Mouse (Mus musculus): ENCODE results near the gene Vcl. TPM values are rescaled to one million over a fixed set of nuclear protein-coding genes. Genes with fewer than 3 reads are reported as not detected.
A peak's percentile ranks its signal among the peaks of the same experiment; 100 is the strongest.

Vcl gene
- total RNA-seq, 2 experiments from 2014 or later = 200 to 201 TPM

DNA sequence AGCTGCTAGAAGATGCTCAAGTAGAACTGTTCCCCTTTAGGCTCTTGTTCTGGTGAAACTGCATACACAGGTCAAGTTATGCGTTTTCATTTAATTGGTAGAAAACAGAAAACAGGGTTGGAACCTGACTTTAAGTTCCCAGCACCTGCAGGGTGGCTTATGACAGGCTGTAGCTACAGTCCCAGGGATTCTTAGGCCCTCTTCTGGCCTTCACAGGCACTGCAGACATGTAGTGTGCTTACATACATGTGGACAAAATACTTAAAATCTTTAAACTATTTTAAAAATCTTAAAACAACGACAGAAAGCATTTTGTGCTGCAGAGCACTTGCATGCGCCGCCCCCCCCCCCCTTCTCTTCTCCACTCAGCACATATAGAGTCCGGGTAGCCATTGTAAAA is 140.4 kb downstream of the Vcl start:
- no peak for DNase-seq

DNA sequence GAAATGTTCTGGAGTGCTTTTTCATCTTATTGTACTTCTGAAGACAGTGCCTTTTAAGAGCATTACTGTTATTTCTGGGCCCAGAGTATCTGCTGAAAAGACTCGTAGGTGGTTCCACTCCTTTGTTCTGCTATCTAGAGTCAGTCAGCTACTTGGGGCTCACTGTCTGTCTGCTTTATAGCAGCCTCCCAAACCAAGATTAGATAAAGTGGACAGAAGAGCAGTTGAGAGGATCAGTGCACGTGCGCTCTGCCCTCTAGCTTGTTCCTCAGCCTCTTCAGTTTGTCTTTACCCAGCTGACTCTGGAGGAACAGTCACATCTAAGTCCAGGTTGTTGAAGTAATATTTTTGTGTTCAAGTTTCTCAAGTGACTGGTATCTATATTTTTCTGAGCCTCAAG is 144.8 kb downstream of the Vcl start:
- no peak for DNase-seq

DNA sequence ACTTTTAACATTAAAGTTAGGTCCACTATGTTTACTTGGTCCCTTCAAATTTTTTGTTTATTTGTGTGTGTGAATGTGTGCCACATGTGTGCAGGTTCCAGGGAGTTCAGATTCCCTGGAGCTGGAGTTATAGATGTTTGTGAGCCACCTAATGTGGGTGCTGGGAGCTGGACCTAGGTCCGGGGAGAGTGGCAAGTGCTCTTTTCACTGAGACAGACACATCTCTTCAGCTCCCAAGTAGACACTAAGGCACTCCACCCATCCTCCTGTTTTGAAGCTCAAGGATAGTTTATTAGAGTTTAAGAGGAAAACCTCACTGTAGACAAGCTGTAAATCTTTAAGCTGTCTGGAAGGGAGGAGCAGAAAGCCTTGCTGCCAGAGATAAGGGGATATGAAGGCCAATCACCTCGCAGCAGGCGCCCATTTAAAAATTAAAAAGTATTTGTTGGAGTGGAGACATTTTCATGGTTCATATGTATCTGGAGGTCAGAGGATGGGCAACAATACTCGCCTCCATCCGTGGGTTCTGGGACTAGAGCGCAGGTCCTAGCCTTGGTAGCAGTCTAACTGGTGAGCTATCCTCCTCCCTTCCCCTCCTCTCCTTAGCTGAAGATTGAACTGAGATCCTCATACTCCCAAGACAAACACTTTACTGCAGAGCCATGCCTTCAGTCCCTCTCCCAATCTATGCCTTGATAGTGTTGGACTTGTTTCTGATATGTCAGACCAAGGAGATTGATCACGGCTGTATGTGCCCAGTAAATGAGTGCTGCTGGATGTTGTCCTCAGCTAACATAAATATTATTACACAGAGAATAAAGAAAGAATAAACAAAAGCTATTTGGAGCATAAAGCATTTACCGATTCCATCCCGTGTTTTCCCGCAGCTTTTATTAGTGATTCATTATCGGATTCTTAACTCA is 145.5 kb downstream of the Vcl start:
- DNase-seq = no peak

DNA sequence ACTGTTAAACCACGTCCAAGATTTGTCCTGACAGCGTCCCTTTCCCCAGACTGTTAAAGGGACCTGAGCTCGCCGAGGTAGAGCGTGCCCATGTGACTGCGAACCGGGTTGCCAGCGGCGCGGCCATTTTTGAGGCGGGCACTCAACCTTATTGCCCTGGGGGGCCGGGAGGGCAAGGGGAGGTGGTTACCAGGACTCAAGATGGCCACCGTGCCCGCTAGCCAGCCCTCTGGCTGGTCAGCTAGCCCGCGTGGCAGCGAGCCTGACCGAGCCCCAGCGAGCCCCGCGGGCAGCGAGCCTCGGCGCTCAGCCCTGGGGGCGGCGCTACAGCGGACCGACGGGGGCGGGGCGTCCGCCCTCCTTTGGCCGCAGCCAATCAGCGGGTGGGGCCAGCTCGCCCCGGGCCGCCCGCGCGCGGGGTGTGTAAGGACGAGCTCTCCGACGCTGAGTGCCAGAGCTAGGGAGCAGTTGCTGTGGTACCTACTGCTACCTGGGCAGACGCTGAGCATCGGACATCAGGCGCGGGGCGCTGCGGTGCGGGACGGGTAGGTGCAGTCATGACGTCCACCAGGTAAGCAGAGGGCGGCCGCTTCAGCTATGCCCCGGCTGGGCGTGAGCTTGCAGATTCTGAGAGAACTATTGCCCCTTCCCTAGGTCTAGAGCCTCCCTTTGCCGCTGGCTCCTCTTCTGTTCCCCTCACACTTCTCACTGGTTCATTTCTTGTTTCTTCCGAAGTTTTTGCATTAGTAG is 146.7 kb downstream of the Vcl start:
- peak; percentile 94 for DNase-seq

DNA sequence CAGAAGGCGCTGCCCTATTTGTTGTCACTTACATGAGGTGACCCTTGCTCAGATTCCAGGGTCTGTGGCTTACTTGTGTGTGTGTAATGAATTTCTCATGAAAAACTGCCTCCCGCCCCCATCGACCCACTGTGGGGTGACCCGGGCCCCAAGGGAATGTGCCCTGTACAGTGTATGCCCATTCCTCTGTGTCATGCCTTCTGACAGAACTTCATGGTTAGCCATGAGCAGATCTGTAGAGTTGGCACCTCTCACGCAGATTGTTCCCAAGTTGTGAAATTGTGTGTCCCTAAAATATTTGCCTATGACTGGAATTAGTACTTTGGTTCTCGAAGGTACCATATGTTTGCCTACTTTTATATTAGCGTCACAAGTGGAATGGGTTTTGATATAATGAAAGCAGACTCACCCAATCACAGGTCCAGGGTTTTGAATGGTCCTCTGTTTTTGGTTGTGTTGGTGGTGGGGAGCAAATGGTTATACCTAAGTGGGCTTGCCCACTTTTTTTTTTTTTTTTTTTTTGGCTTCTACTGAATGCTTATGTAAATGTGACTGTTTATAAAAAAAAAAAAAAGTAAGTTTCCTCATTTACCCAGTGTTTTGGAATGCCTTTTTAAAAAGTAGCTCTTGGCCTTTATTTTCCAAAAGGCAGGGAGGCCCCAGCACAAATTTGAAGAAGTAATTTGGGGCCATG is 147.4 kb downstream of the Vcl start:
- DNase-seq = no peak

DNA sequence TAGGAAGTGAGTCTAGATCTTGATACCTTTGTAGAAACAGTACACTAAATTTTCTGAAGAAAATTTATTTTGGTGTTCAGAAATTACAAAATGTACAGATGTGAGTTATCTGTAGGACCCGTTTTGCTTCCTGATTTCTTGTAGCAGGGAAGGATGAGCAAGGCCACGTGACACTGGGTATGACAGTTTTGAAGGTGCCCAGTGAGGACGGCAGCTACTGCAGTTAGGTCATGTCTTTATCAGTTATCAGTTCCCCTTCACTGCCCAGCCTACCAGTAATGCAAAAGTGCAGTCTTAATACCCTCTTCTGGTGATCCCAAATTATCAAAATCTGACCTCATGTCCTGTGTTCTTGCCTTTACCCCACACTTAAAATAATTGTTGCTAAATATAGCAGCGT is 148.7 kb downstream of the Vcl start:
- no peak for DNase-seq

DNA sequence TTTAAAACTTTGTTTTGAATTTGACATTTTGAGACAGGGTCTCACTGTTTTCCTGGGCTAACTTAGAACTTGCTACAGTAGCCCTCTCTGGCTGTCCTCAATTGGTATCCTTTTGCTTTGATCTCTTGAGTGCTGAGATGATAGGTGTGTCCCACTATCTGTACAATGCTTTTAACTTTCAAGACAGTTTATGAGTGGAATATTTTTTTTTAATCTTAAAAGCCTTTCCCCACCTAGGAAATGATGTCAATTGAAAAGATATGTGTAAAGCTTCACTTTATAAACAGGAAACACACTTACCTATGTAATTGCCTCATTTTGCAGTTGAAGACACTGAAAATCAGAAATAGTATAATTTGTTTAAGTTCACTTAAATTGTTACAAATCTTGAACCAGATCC is 149.3 kb downstream of the Vcl start:
- no peak for DNase-seq

DNA sequence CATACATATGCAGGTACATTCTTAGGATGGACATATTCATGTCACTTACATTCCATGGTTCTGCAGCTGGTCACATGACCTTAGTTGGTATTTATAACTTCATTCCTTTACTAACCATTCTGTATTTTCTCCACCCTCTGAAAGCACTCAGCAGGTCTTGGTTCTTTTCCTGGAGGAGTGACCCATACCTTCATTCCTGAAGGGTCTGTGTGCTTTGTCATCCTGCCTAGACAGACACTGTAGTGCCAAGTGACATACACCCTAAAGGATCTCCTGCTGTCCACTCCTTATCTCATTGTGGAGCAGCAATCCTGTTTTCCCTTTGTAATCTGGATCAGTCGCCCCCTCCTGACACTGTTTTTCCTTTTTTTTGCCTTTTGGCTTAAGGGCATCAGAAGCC is 153.6 kb downstream of the Vcl start:
- no peak for DNase-seq

Other genes with a start within 250 kb of the Vcl start
- 10 to 100 TPM; 11.4 to 11.8 TPM for gene Fut11, start 234.4 kb upstream of the Vcl start, total RNA-seq (2021)
- 100 to 1,000 TPM in 1 of 2 experiments, 10 to 100 TPM in 1; 87.0 to 104 TPM for gene Chchd1, start 226.4 kb upstream of the Vcl start, total RNA-seq (2021)
- gene Zswim8, start 221.8 kb upstream of the Vcl start, total RNA-seq (2021) = 10 to 100 TPM; 81.7 to 83.6 TPM
- 10 to 100 TPM; 18.2 to 18.3 TPM for gene Ndst2, start 194.8 kb upstream of the Vcl start, total RNA-seq (2021)
- 10 to 100 TPM; 58.3 to 65.2 TPM for gene Camk2g, start 135.3 kb upstream of the Vcl start, total RNA-seq (2021)
- 10 to 100 TPM; 11.1 to 11.9 TPM for gene Plau, start 92.7 kb upstream of the Vcl start, total RNA-seq (2021)
- 10 to 100 TPM; 75.5 to 79.0 TPM for gene Ap3m1, start 123.1 kb downstream of the Vcl start, total RNA-seq (2021)
- gene Adk, start 123.2 kb downstream of the Vcl start, total RNA-seq (2021) = 100 to 1,000 TPM; 142 to 149 TPM